Mouse (Mus musculus) effector memory CD4-positive, alpha-beta T cell, adult 5 months (primary cell): Measurements from ENCODE around the gene Prr19. TPM values are rescaled to one million over a fixed set of nuclear protein-coding genes. Genes with fewer than 3 reads are reported as not detected.

Experiments used
- polyA plus RNA-seq: library from polyadenylated mRNA; unstranded; fragments of 100-300 nt; shearing (Covaris generic); gene quantifications from one replicate; pipeline ENCODE4 v1.2.1, GENCODE M21; 2017

The Prr19 gene
- polyA plus RNA-seq, result not detected

GRCm38 (mm10) chr7:25301063-25301462 lies at the start of gene Prr19:
Prr19 (plus strand) TSS chr7:25301411.

GRCm38 (mm10) chr7:25267301-25267750 lies 33.9 kb upstream of the Prr19 start, which contains the start of gene Cic:
Cic (plus strand) TSS chr7:25267704.

GRCm38 (mm10) chr7:25297454-25298325 lies 3.5 kb upstream of the Prr19 start, which contains the start of gene Pafah1b3:
Pafah1b3 (minus strand) TSS chr7:25297986.

GRCm38 (mm10) chr7:25305956-25306613 lies 4.9 kb downstream of the Prr19 start, which contains the start of gene Tmem145:
Tmem145 (plus strand) TSS chr7:25306106.

GRCm38 (mm10) chr7:25316532-25317445 lies 15.6 kb downstream of the Prr19 start, which contains the start of gene Megf8:
Megf8 (plus strand) TSS chr7:25317164.

Other genes starting within 250 kb of the Prr19 start
- gene Grik5, start 229.1 kb upstream of the Prr19 start, polyA plus RNA-seq, result 2.6 TPM
- 27.5 TPM for gene Zfp574, start 228.8 kb upstream of the Prr19 start, polyA plus RNA-seq
- gene Pou2f2, start 121.7 kb upstream of the Prr19 start, polyA plus RNA-seq, result 62.9 TPM
- 118 TPM for gene Dedd2, start 80.8 kb upstream of the Prr19 start, polyA plus RNA-seq
- 1.9 TPM for gene Zfp526, start 80.0 kb upstream of the Prr19 start, polyA plus RNA-seq
- gene Gsk3a, start 63.6 kb upstream of the Prr19 start, polyA plus RNA-seq, result 88.4 TPM
- 4.5 TPM for gene Erf, start 50.6 kb upstream of the Prr19 start, polyA plus RNA-seq
- 38.1 TPM for gene Cic, start 33.7 kb upstream of the Prr19 start, polyA plus RNA-seq
- gene Pafah1b3, start 3.4 kb upstream of the Prr19 start, polyA plus RNA-seq, result 20.5 TPM
- not detected for gene Tmem145, start 4.7 kb downstream of the Prr19 start, polyA plus RNA-seq
- 0.25 TPM for gene Megf8, start 15.8 kb downstream of the Prr19 start, polyA plus RNA-seq
- not detected for gene Cnfn, start 68.3 kb downstream of the Prr19 start, polyA plus RNA-seq
- gene Lipe, start 97.3 kb downstream of the Prr19 start, polyA plus RNA-seq, result 6.0 TPM
- not detected for gene Cxcl17, start 111.5 kb downstream of the Prr19 start, polyA plus RNA-seq
- 0.11 TPM for gene Ceacam1, start 176.2 kb downstream of the Prr19 start, polyA plus RNA-seq
- gene Ceacam2, start 238.4 kb downstream of the Prr19 start, polyA plus RNA-seq, result not detected